Mouse (Mus musculus) heart, adult 2 months (tissue): Measurements from ENCODE around the gene Ksr2. TPM values are rescaled to one million over a fixed set of nuclear protein-coding genes. Genes with fewer than 3 reads are reported as not detected.

Experiments
- DNase-seq, 2 experiments: peaks; one replicate each; pipeline ENCODE4 v3.0.0; 2021
- H3K27ac ChIP-seq: fragments of 200-600 bp; 2 replicates; pipeline ENCODE4 v1.8.1; 2022
- H3K27me3 ChIP-seq: fragments of 200-500 bp; 2 replicates; pipeline ENCODE4 v1.6.1; 2012; ENCODE audit warnings: mild to moderate bottlenecking, low read length, inconsistent platforms, mixed read lengths; ENCODE audit not compliant: control insufficient read depth, insufficient read depth
- H3K36me3 ChIP-seq: fragments of 200-500 bp; 2 replicates; pipeline ENCODE4 v1.6.1; 2012; ENCODE audit warnings: low read length, inconsistent platforms; ENCODE audit not compliant: control insufficient read depth, insufficient read depth
- H3K4me1 ChIP-seq: fragments of 200-500 bp; 2 replicates; pipeline ENCODE4 v1.6.1; 2011; ENCODE audit warnings: low read length; ENCODE audit not compliant: control insufficient read depth, insufficient read depth
- H3K4me3 ChIP-seq: fragments of 200-600 bp; 2 replicates; pipeline ENCODE4 v1.8.1; 2022
- H3K79me2 ChIP-seq: fragments of 200-500 bp; replicated peaks from 2 replicates; pipeline ENCODE4 v1.6.1; 2012; ENCODE audit warnings: mild to moderate bottlenecking, inconsistent platforms, low read length, moderate library complexity, mixed read lengths; ENCODE audit not compliant: control insufficient read depth, insufficient read depth
- H3K9ac ChIP-seq: fragments of 200-500 bp; 2 replicates; pipeline ENCODE4 v1.6.1; 2012; ENCODE audit warnings: low read depth, mild to moderate bottlenecking, control low read depth, inconsistent platforms, low read length, mixed read lengths
- CTCF ChIP-seq: fragments of 200-600 bp; IDR thresholded peaks from 2 replicates; pipeline ENCODE4 v1.8.1; 2022; ENCODE audit warnings: antibody characterized with exemption, mild to moderate bottlenecking, moderate library complexity
- EP300 ChIP-seq: fragments of 200-500 bp; IDR thresholded peaks from 2 replicates; pipeline ENCODE4 v1.6.1; 2011; ENCODE audit warnings: low read depth, low read length, control low read depth; ENCODE audit not compliant: insufficient read depth
- POLR2A ChIP-seq: fragments of 200-500 bp; IDR thresholded peaks from 2 replicates; pipeline ENCODE4 v1.6.1; 2011; ENCODE audit warnings: mild to moderate bottlenecking, low read depth, low read length, control low read depth; ENCODE audit not compliant: insufficient read depth
- WGBS: fragments of 180-500 bp; shearing (Covaris S2); methylation state at CpG from one replicate; pipeline ENCODE4 v1.1.7; 2018; 5-methylcytosine and 5-hydroxymethylcytosine counted together
- intact Hi-C: fragments of 180-260 bp; cut with DNase I; formaldehyde crosslinking; loops from one replicate; pipeline ENCODE4 v1.15.1; 2025
- polyA plus RNA-seq: library from polyadenylated mRNA; depleted of rRNA; stranded (reverse); fragments of >200 nt; gene quantifications from 2 replicates; pipeline ENCODE4 v1.2.3, GENCODE M21; 2012
- total RNA-seq, 2 experiments: library from RNA; stranded (reverse); gene quantifications; 2 replicates each; pipeline ENCODE4 v1.2.3; 2021

Ksr2 gene
- total and polyA plus RNA-seq, 3 experiments: 0.02 to 0.05 TPM; not detected in 1

DNA sequence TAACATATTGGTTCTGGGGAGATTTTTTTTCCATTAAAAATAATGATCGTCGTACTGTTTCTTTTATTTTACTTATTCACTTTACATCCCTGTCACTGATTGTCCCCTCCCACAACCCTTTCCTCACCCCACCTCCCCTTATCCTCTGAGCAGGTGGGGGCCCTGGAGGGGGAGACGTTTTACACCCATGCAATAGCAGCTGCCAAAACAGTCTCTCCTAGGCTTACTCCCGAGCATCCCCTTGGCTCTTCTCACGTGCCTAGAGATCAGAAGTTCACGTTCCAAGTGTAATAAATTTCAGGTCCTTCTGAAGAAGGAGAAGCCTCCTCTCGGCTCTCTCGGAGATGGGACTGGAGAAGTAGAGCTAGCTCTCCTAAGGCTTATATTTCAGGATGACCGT is 387.0 kb downstream of the Ksr2 start:
- no peak for DNase-seq
- H3K27me3 ChIP-seq: no peaks in the 10 kb centered on the region
- H3K4me3 ChIP-seq: no peak overlapping the region
- no peak for TF ChIP-seq EP300
- TF ChIP-seq CTCF: no peak
- no peak for TF ChIP-seq POLR2A
- no peak overlapping the region for H3K27ac ChIP-seq
- H3K4me1 ChIP-seq: no peaks in the 10 kb centered on the region
- no peaks in the 10 kb centered on the region for H3K36me3 ChIP-seq
- 69% methylated on average over 9 of the region's 9 CpGs for WGBS
- no peaks in the 10 kb centered on the region for H3K79me2 ChIP-seq
- H3K9ac ChIP-seq: no peak overlapping the region
- intact Hi-C loops: loop anchor here (10.0 kb wide), 1 partner anchor 86 kb away; no protein-coding TSS in a partner anchor

DNA sequence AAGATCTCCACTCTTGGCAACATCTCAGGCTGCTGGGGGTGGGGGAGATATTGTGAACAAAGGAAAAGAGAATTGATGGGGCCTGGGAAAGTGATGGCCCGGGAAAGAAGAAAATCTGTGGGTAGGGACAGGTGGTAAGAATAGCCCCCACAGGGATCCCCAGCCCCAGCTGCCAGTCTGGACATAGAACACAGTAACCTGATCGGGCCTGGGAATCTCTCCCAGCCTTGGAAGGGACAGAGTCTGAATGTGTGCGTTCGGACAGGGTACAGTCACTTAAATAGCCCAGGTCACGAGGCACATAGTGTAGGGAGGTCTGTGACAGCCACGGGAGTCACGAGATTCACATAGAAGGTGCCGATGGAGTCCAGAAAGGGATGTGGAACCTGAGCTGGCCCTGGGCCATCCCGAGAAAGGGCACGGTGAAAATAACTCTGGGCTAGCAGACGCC is 388.3 kb downstream of the Ksr2 start:
- peak; percentile 26 to 55 for DNase-seq
- Histone ChIP-seq H3K9ac (no peak overlapping the region), H3K79me2 (no peaks in the 10 kb centered on the region), H3K27me3 (no peaks in the 10 kb centered on the region), H3K36me3 (no peaks in the 10 kb centered on the region), H3K27ac (peak overlapping the region; percentile 41), H3K4me1 (no peaks in the 10 kb centered on the region), H3K4me3 (no peak overlapping the region)
- TF ChIP-seq POLR2A (no peak), EP300 (no peak), CTCF (no peak)
- WGBS: 73% methylated on average over 11 of the region's 11 CpGs
- intact Hi-C loops: loop anchor here (10.0 kb wide), 1 partner anchor 87 kb away; no protein-coding TSS in a partner anchor

- Histone ChIP-seq H3K9ac (no peak overlapping the region), H3K4me1 (no peaks in the 10 kb centered on the region), H3K79me2 (no peaks in the 10 kb centered on the region), H3K4me3 (no peak overlapping the region), H3K27ac (no peak overlapping the region), H3K36me3 (no peaks in the 10 kb centered on the region), H3K27me3 (no peaks in the 10 kb centered on the region)
- WGBS: 60% methylated on average over 7 of the region's 7 CpGs
- DNase-seq: no peak
- TF ChIP-seq EP300 (no peak), POLR2A (no peak), CTCF (no peak)
- intact Hi-C loops: loop anchor here (10.0 kb wide), 1 partner anchor 89 kb away; no protein-coding TSS in a partner anchor
Measured at GRCm38 (mm10) chr5:117803551-117803950, 389.8 kb downstream of the Ksr2 start.

DNA sequence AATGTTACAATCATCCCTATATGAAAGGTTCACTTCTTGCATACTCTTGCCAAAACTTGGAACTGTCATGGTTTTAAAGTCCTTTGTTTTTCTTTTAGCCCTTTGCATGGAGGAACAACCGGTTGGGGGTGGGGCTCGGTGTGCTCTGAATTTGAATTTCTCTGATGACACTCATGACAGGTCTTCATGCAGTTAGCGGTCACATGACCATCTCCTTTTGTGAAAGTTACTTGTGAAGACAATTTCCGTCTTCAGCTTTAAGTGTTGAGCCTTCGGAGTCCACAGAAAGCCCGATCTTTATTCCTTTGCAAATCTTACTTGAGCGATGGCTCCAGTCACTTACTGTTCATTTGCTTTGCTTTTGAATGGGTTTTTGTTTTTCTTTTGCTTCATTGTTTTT is 397.1 kb downstream of the Ksr2 start:
- Histone ChIP-seq H3K4me3 (no peak overlapping the region), H3K27ac (no peak overlapping the region), H3K79me2 (no peaks in the 10 kb centered on the region), H3K9ac (no peak overlapping the region), H3K4me1 (no peaks in the 10 kb centered on the region), H3K36me3 (no peaks in the 10 kb centered on the region), H3K27me3 (no peaks in the 10 kb centered on the region)
- 87% methylated on average over 7 of the region's 7 CpGs for WGBS
- intact Hi-C loops: no loop called here
- DNase-seq: no peak
- TF ChIP-seq POLR2A (no peak), EP300 (no peak), CTCF (no peak)

- no peak for TF ChIP-seq CTCF
- TF ChIP-seq POLR2A: no peak
- no peak for TF ChIP-seq EP300
- H3K4me1 ChIP-seq: no peaks in the 10 kb centered on the region
- WGBS: 69% methylated on average over 6 of the region's 6 CpGs
- no peak overlapping the region for H3K27ac ChIP-seq
- intact Hi-C loops: no loop called here
- no peaks in the 10 kb centered on the region for H3K79me2 ChIP-seq
- H3K36me3 ChIP-seq: no peaks in the 10 kb centered on the region
- no peak overlapping the region for H3K9ac ChIP-seq
- no peak for DNase-seq
- H3K4me3 ChIP-seq: no peak overlapping the region
- H3K27me3 ChIP-seq: no peaks in the 10 kb centered on the region
Measured at GRCm38 (mm10) chr5:117818800-117819199, 405.0 kb downstream of the Ksr2 start.

GRCm38 (mm10) chr5:117820445-117820844 is 406.6 kb downstream of the Ksr2 start:
- TF ChIP-seq POLR2A (no peak), CTCF (no peak)
- intact Hi-C loops: no loop called here
- no peak overlapping the region for H3K9ac ChIP-seq
- H3K36me3 ChIP-seq: no peaks in the 10 kb centered on the region
- no peaks in the 10 kb centered on the region for H3K4me1 ChIP-seq
- H3K27me3 ChIP-seq: no peaks in the 10 kb centered on the region
- H3K4me3 ChIP-seq: no peak overlapping the region
- H3K79me2 ChIP-seq: no peaks in the 10 kb centered on the region
- H3K27ac ChIP-seq: no peak overlapping the region
- DNase-seq: no peak
- WGBS: 45% methylated on average over 7 of the region's 7 CpGs

DNA sequence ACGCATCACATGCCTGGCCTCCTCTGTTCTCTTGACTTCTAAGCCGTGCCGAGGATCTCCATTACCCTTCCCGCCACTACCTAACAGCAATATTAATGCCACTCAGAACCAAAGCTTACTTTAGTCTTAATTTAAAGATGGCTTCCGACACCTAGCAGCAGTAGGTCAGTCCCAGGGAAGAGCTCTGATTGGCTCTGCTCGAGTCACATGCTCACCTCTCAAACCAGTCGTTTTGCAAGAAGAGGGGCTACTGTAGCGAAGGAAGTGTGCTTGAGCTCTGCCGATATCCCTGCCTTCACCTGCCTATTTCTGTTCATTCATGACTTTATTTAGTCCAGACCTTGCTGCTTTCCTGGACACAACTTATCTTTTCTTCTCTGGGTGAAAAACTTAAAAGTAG is 410.0 kb downstream of the Ksr2 start:
- intact Hi-C loops: no loop called here
- no peak for DNase-seq
- H3K4me3 ChIP-seq: no peak overlapping the region
- no peaks in the 10 kb centered on the region for H3K79me2 ChIP-seq
- H3K27ac ChIP-seq: no peak overlapping the region
- no peaks in the 10 kb centered on the region for H3K4me1 ChIP-seq
- H3K9ac ChIP-seq: no peak overlapping the region
- WGBS: 82% methylated on average over 9 of the region's 9 CpGs
- H3K36me3 ChIP-seq: no peaks in the 10 kb centered on the region
- no peaks in the 10 kb centered on the region; the same call in 1 of the 2 replicates for H3K27me3 ChIP-seq
- TF ChIP-seq CTCF: no peak
- no peak for TF ChIP-seq EP300
- TF ChIP-seq POLR2A: no peak
